Mouse (Mus musculus) neural tube, embryonic 15.5 days (tissue): Measurements from ENCODE around the gene AI593442. TPM values are rescaled to one million over a fixed set of nuclear protein-coding genes. Genes with fewer than 3 reads are reported as not detected.

Source experiments
- ATAC-seq: fragments of 200-750 bp; cut with Nextera tagmentation; 2 replicates; pipeline ENCODE4 v1.8.0; 2017; ENCODE audit warnings: mild to moderate bottlenecking, moderate TSS enrichment, moderate library complexity; ENCODE audit not compliant: low FRiP score
- H3K27ac ChIP-seq: fragments of 300-500 bp; sonication (generic); replicated peaks from 2 replicates; pipeline ENCODE4 v1.5.1; 2015; ENCODE audit warnings: mild to moderate bottlenecking, inconsistent platforms
- H3K27me3 ChIP-seq: fragments of 300-500 bp; sonication (generic); replicated peaks from 2 replicates; pipeline ENCODE4 v1.6.1; 2015; ENCODE audit warnings: inconsistent platforms
- H3K36me3 ChIP-seq: fragments of 300-500 bp; sonication (generic); 2 replicates; pipeline ENCODE4 v1.6.1; 2015; ENCODE audit warnings: inconsistent platforms
- H3K4me1 ChIP-seq: fragments of 300-500 bp; sonication (generic); 2 replicates; pipeline ENCODE4 v1.6.1; 2015; ENCODE audit warnings: inconsistent platforms
- H3K4me2 ChIP-seq: fragments of 300-500 bp; sonication (generic); 2 replicates; pipeline ENCODE4 v1.6.1; 2015; ENCODE audit warnings: inconsistent platforms, mild to moderate bottlenecking, moderate library complexity
- H3K4me3 ChIP-seq: fragments of 300-500 bp; sonication (generic); replicated peaks from 2 replicates; pipeline ENCODE4 v1.5.1; 2015; ENCODE audit warnings: mild to moderate bottlenecking, inconsistent platforms
- H3K9ac ChIP-seq: fragments of 300-500 bp; sonication (generic); replicated peaks from 2 replicates; pipeline ENCODE4 v1.6.1; 2015; ENCODE audit warnings: mild to moderate bottlenecking, inconsistent platforms
- H3K9me3 ChIP-seq: fragments of 300-500 bp; sonication (generic); replicated peaks from 2 replicates; pipeline ENCODE4 v1.6.1; 2016; ENCODE audit warnings: inconsistent platforms
- WGBS: fragments of 180-500 bp; shearing (Covaris S2); methylation state at CpG from one replicate; pipeline ENCODE4 v1.1.7; 2015; ENCODE audit warnings: mixed read lengths; 5-methylcytosine and 5-hydroxymethylcytosine counted together
- polyA plus RNA-seq: library from polyadenylated mRNA; unstranded; fragments of >200 nt; fragmentation: Nextera tagmentation; extraction: Ambion mirVana; gene quantifications from 2 replicates; pipeline ENCODE4 v1.2.1, GENCODE M21; 2015

AI593442 gene
- polyA plus RNA-seq, 1 experiment from 2014 or later: 78.6 TPM

GRCm38 (mm10) chr9:52645312-52645711 lies 34.3 kb downstream of the AI593442 start:
- no peak overlapping the region for H3K4me3 ChIP-seq
- no peaks in the 10 kb centered on the region for H3K4me1 ChIP-seq
- no peak overlapping the region for H3K9ac ChIP-seq
- H3K27ac ChIP-seq: no peak overlapping the region
- H3K4me2 ChIP-seq: no peak overlapping the region
- no peaks in the 10 kb centered on the region for H3K27me3 ChIP-seq
- no peak for ATAC-seq
- H3K36me3 ChIP-seq: no peaks in the 10 kb centered on the region
- H3K9me3 ChIP-seq: no peaks in the 10 kb centered on the region
- 82% methylated on average over 2 of the region's 2 CpGs for WGBS

- Histone ChIP-seq H3K4me2 (no peak overlapping the region), H3K9me3 (no peaks in the 10 kb centered on the region), H3K4me3 (no peak overlapping the region), H3K9ac (no peak overlapping the region), H3K27me3 (no peaks in the 10 kb centered on the region), H3K27ac (no peak overlapping the region), H3K4me1 (no peaks in the 10 kb centered on the region), H3K36me3 (no peaks in the 10 kb centered on the region)
- ATAC-seq: no peak
- 74% methylated on average over 4 of the region's 4 CpGs for WGBS
Measured at GRCm38 (mm10) chr9:52644626-52645025, 35.0 kb downstream of the AI593442 start.

- no peaks in the 10 kb centered on the region for H3K36me3 ChIP-seq
- H3K27me3 ChIP-seq: no peaks in the 10 kb centered on the region
- no peak overlapping the region for H3K4me3 ChIP-seq
- H3K27ac ChIP-seq: no peak overlapping the region
- 95% methylated on average over 4 of the region's 4 CpGs for WGBS
- no peak overlapping the region for H3K9ac ChIP-seq
- H3K4me1 ChIP-seq: no peaks in the 10 kb centered on the region
- H3K4me2 ChIP-seq: no peak overlapping the region
- no peak for ATAC-seq
- no peaks in the 10 kb centered on the region for H3K9me3 ChIP-seq
Measured at GRCm38 (mm10) chr9:52644156-52644555, 35.4 kb downstream of the AI593442 start.

GRCm38 (mm10) chr9:52635991-52636390 lies 43.6 kb downstream of the AI593442 start:
- Histone ChIP-seq H3K4me3 (no peak overlapping the region), H3K36me3 (no peaks in the 10 kb centered on the region), H3K9ac (no peak overlapping the region), H3K9me3 (no peaks in the 10 kb centered on the region), H3K27ac (no peak overlapping the region), H3K4me1 (0 out of 2 replicates have a peak, but pooled peaks cover 5% of the 10 kb centered on the region), H3K27me3 (no peaks in the 10 kb centered on the region), H3K4me2 (no peak overlapping the region)
- WGBS: 78% methylated on average over 2 of the region's 2 CpGs
- no peak for ATAC-seq

- WGBS: 81% methylated on average over 4 of the region's 4 CpGs
- Histone ChIP-seq H3K4me3 (no peak overlapping the region), H3K27ac (no peak overlapping the region), H3K4me2 (no peak overlapping the region), H3K4me1 (no peaks in the 10 kb centered on the region), H3K9me3 (no peaks in the 10 kb centered on the region), H3K36me3 (no peaks in the 10 kb centered on the region), H3K9ac (no peak overlapping the region), H3K27me3 (no peaks in the 10 kb centered on the region)
- ATAC-seq: no peak
Measured at GRCm38 (mm10) chr9:52623926-52624325, 55.7 kb downstream of the AI593442 start.
